ENCODE assay signal across 8 mouse cellular contexts in the genomic region with DNA sequence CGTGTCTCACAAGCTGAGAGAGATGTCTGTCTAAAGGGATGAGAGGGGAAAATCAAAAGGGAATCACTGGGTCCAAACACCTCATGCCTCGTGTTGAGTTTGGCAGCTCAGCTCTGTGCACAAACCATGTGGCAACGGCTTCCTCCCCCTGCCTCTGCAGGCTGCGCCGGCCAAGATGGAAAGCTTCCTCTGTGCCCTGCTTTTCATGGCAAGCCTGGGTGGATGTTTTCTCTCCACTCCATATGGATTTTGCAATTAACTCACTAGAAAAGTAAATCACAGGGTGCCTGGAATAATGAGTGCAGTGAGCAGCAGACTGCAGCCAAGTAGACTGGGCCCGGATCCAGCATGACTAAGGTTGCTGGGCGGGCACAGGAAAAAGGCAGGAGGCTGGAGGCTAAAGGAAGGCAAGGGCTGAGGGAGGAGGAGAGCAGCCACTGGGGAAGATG.
DNase-seq lines count a peak whose midpoint lies in the region; ATAC-seq and TF ChIP-seq lines count a peak whose summit lies in the region.

No protein-coding gene starts in this region.

- no peak overlapping the region; the same call in 1 of the 2 replicates for H3K27ac ChIP-seq in midbrain, embryonic 13.5 days
- H3K27ac ChIP-seq in midbrain, embryonic 11.5 days (ENCODE audit: low read depth, low read length), result no peak overlapping the region
- H3K27ac ChIP-seq in forebrain, embryonic 13.5 days, result peak overlapping the region; percentile 84
- H3K27ac ChIP-seq in heart, embryonic 16.5 days (ENCODE audit: low read length), result 0 out of 2 replicates have a peak overlapping the region, but pooled peaks have one; percentile 33
- peak overlapping the region; percentile 75 for H3K27ac ChIP-seq in lung, embryonic 14.5 days (ENCODE audit: low read depth)

- H3K4me3 ChIP-seq in midbrain, embryonic 13.5 days (replicated peaks), result no peak overlapping the region
- H3K4me3 ChIP-seq in midbrain, embryonic 11.5 days (ENCODE audit: low read depth, low read length), result no peak overlapping the region
- H3K4me3 ChIP-seq in forebrain, embryonic 13.5 days, result no peak overlapping the region
- H3K4me3 ChIP-seq in heart, embryonic 16.5 days (ENCODE audit: low read length), result no peak overlapping the region
- no peak overlapping the region for H3K4me3 ChIP-seq in lung, embryonic 14.5 days (ENCODE audit: low read depth, low read length)

- H3K4me2 ChIP-seq in midbrain, embryonic 13.5 days (replicated peaks), result no peak overlapping the region
- no peak overlapping the region for H3K4me2 ChIP-seq in midbrain, embryonic 11.5 days
- no peak overlapping the region for H3K4me2 ChIP-seq in forebrain, embryonic 13.5 days
- H3K4me2 ChIP-seq in heart, embryonic 16.5 days (ENCODE audit: low read depth, low read length), result no peak overlapping the region
- H3K4me2 ChIP-seq in lung, embryonic 14.5 days, result no peak overlapping the region

- H3K27me3 ChIP-seq in midbrain, embryonic 13.5 days, result no peaks in the 10 kb centered on the region
- no peaks in the 10 kb centered on the region for H3K27me3 ChIP-seq in midbrain, embryonic 11.5 days (ENCODE audit: control insufficient read depth, insufficient read depth, low read length)
- no peaks in the 10 kb centered on the region for H3K27me3 ChIP-seq in forebrain, embryonic 13.5 days
- 0 out of 2 replicates have a peak, but pooled peaks cover 4% of the 10 kb centered on the region for H3K27me3 ChIP-seq in heart, embryonic 16.5 days (ENCODE audit: control insufficient read depth, insufficient read depth, low read length)
- no peaks in the 10 kb centered on the region for H3K27me3 ChIP-seq in lung, embryonic 14.5 days (ENCODE audit: insufficient read depth, low read length)

- DNase-seq in midbrain, embryonic 11.5 days (ENCODE audit: low spot score, missing footprints), result no peak
- DNase-seq in kidney, postnatal 4 days, result peak; percentile 81 to 85
- DNase-seq in lung, embryonic 14.5 days, result peak; percentile 91
- DNase-seq in skeletal muscle tissue, adult 2 months (ENCODE audit: low read depth, low spot score), result peak; percentile 42

- peak; percentile 82 for ATAC-seq in midbrain, embryonic 13.5 days
- no peak for ATAC-seq in midbrain, embryonic 11.5 days (ENCODE audit: low FRiP score)
- peak; percentile 97 for ATAC-seq in forebrain, embryonic 13.5 days
- peak; percentile 70; the same call in 1 of the 2 replicates for ATAC-seq in heart, embryonic 16.5 days (replicated peaks; ENCODE audit: extremely low read depth, insufficient read depth, low FRiP score)
- ATAC-seq in lung, embryonic 14.5 days (ENCODE audit: insufficient read depth), result peak; percentile 94
- no peak for ATAC-seq in inflammation-experienced regulatory T-cells, adult 6 months

- H3K9ac ChIP-seq in midbrain, embryonic 13.5 days (replicated peaks), result no peak overlapping the region
- no peak overlapping the region for H3K9ac ChIP-seq in midbrain, embryonic 11.5 days (ENCODE audit: low read length)
- no peak overlapping the region for H3K9ac ChIP-seq in forebrain, embryonic 13.5 days
- no peak overlapping the region for H3K9ac ChIP-seq in heart, embryonic 16.5 days (ENCODE audit: low read length)
- H3K9ac ChIP-seq in lung, embryonic 14.5 days, result no peak overlapping the region

- H3K4me1 ChIP-seq in midbrain, embryonic 13.5 days (replicated peaks), result peaks cover 12% of the 10 kb centered on the region; the same call in 1 of the 2 replicates
- H3K4me1 ChIP-seq in midbrain, embryonic 11.5 days (ENCODE audit: control insufficient read depth, insufficient read depth, low read length), result peaks cover 4% of the 10 kb centered on the region; the same call in 1 of the 2 replicates
- peaks cover 51% of the 10 kb centered on the region for H3K4me1 ChIP-seq in forebrain, embryonic 13.5 days
- peaks cover 6% of the 10 kb centered on the region; the same call in 1 of the 2 replicates for H3K4me1 ChIP-seq in heart, embryonic 16.5 days (ENCODE audit: control insufficient read depth, insufficient read depth, low read length)
- peaks cover 12% of the 10 kb centered on the region for H3K4me1 ChIP-seq in lung, embryonic 14.5 days (ENCODE audit: insufficient read depth)

- H3K9me3 ChIP-seq in midbrain, embryonic 13.5 days, result no peaks in the 10 kb centered on the region
- H3K9me3 ChIP-seq in midbrain, embryonic 11.5 days (ENCODE audit: control insufficient read depth, low read length), result no peaks in the 10 kb centered on the region
- no peaks in the 10 kb centered on the region for H3K9me3 ChIP-seq in forebrain, embryonic 13.5 days (replicated peaks)
- no peaks in the 10 kb centered on the region for H3K9me3 ChIP-seq in heart, embryonic 16.5 days (replicated peaks; ENCODE audit: control insufficient read depth, low read length)
- H3K9me3 ChIP-seq in lung, embryonic 14.5 days (ENCODE audit: low read depth, low read length), result no peaks in the 10 kb centered on the region

- H3K36me3 ChIP-seq in midbrain, embryonic 13.5 days, result no peaks in the 10 kb centered on the region
- no peaks in the 10 kb centered on the region for H3K36me3 ChIP-seq in midbrain, embryonic 11.5 days (ENCODE audit: control insufficient read depth, insufficient read depth, low read length)
- no peaks in the 10 kb centered on the region for H3K36me3 ChIP-seq in forebrain, embryonic 13.5 days (ENCODE audit: poor library complexity, severe bottlenecking)
- no peaks in the 10 kb centered on the region for H3K36me3 ChIP-seq in heart, embryonic 16.5 days (ENCODE audit: control insufficient read depth, insufficient read depth)
- no peaks in the 10 kb centered on the region for H3K36me3 ChIP-seq in lung, embryonic 14.5 days (ENCODE audit: insufficient read depth)

- TF ChIP-seq CTCF in lung, embryonic 14.5 days (IDR thresholded peaks at IDR 0.05; ENCODE audit: low read depth), result no peak

- 71% methylated on average over 7 of the region's 7 CpGs for WGBS in midbrain, embryonic 13.5 days
- 82% methylated on average over 7 of the region's 7 CpGs for WGBS in midbrain, embryonic 11.5 days
- 24% methylated on average over 7 of the region's 7 CpGs for WGBS in forebrain, embryonic 13.5 days
- 41% methylated on average over 7 of the region's 7 CpGs for WGBS in heart, embryonic 16.5 days
- 23% methylated on average over 7 of the region's 7 CpGs for WGBS in lung, embryonic 14.5 days

Comparison
In these comparisons a context has a peak if more than half of its experiments do, and no peak if none do; other contexts are left out.
1. ATAC-seq: peak in midbrain, embryonic 13.5 days (single experiment), forebrain, embryonic 13.5 days (single experiment), heart, embryonic 16.5 days (single experiment) and lung, embryonic 14.5 days (single experiment); none in midbrain, embryonic 11.5 days (single experiment) and inflammation-experienced regulatory T-cells, adult 6 months (single experiment).
2. H3K27ac ChIP-seq: peak in forebrain, embryonic 13.5 days (single experiment), heart, embryonic 16.5 days (single experiment) and lung, embryonic 14.5 days (single experiment); none in midbrain, embryonic 13.5 days (single experiment) and midbrain, embryonic 11.5 days (single experiment).